Mouse (Mus musculus) adrenal gland, adult 2 months (tissue): ENCODE measurements around the gene Auts2. TPM values are rescaled to one million over a fixed set of nuclear protein-coding genes. Genes with fewer than 3 reads are reported as not detected.
A peak's percentile ranks its signal among the peaks of the same experiment; 100 is the strongest.

ENCODE experiments used
- DNase-seq: peaks from one replicate; pipeline ENCODE4 v3.0.0; 2021
- polyA plus RNA-seq: library from polyadenylated mRNA; depleted of rRNA; stranded (reverse); fragments of >200 nt; gene quantifications from 2 replicates; pipeline ENCODE4 v1.2.3, GENCODE M21; 2012
- total RNA-seq, 2 experiments: library from RNA; stranded (reverse); gene quantifications; 2 replicates each; pipeline ENCODE4 v1.2.3; 2021

The Auts2 gene
- total and polyA plus RNA-seq, 3 experiments = 20.2 to 51.6 (median 46.3) TPM

- no peak for DNase-seq
Observed at GRCm38 (mm10) chr5:131906313-131906712, 636.8 kb downstream of the Auts2 start.

DNA sequence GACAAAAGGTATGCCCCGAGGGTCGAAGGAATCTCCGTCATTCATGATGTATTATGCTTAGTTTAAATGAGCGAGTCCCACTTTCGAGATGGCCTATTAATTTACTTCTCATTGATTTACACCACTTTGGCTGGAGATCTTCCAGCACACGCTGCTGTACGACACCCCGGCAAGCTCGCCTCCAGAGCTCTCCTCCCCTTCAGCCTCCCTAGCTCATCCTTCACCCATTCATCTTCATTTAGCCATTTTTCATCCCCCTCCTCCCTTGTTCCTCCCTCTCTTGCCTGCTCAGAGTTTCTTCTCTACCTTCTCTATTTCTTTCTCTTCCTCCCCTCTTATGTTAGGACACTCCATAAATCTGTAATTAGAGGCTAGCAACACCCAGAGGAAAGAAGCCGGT is 638.7 kb downstream of the Auts2 start:
- DNase-seq = no peak

GRCm38 (mm10) chr5:131898048-131898638 is 645.0 kb downstream of the Auts2 start:
- DNase-seq = no peak

- no peak for DNase-seq
Observed at GRCm38 (mm10) chr5:131886636-131887035, 656.5 kb downstream of the Auts2 start.

DNA sequence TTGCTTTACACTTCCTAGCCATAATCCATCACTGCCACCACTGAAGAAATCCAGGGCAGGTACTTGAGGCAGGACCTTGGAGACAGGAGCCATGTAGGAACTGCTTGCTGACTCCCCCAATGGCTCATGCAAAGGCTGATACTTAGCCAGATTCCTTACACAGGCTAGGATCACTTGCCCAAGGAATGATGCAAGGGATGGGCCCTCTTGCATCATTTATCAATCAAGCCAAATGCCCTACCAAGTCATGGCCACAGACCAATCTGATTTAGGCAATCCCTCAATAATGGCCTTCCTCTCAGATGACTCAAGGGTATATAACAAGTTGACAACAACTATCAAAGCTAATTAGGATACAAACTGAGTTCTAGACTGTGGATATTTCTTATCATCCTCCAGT is 666.6 kb downstream of the Auts2 start:
- DNase-seq = peak; percentile 88

DNA sequence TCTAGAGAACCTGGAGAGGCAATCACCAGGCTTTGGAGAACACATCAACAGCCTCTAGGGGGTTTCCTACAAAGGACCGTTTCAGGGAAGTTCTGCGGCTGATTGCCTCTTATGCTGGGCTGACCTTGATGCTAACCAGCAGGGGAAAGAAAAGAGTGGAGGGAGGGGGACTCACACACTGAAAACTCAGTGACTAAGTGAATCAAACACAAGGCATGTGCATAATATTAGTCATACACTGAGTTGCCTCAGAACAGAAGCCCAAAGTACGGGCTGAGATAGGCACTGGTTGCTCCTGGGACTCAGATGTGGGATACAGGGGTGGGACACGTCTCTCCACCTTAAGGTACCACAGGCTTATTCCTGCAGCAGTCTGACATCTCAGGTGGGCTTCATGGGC is 667.2 kb downstream of the Auts2 start:
- DNase-seq = peak; percentile 70

DNA sequence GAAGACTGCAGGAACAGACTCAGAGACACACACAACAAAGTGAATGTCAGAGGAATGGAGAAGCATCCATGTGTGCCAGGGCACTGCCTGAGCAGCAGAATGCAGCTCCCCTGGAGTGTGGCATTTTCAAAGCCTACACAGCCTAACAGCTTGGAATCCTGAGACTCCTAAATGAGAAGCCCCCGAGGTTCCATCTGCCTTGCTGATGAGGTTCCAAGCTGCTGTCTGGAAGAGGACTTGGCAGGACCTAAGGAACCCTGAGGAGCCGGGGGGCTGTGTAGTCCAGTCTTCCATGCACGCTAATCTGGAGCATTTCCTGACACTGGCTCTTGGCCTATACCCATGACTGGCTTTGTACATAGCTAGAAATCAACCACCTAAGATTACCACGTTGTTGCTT is 670.0 kb downstream of the Auts2 start:
- no peak for DNase-seq

GRCm38 (mm10) chr5:131869711-131870499 is 673.2 kb downstream of the Auts2 start:
- DNase-seq = no peak

- DNase-seq = no peak
Observed at GRCm38 (mm10) chr5:131865200-131865599, 677.9 kb downstream of the Auts2 start.

DNA sequence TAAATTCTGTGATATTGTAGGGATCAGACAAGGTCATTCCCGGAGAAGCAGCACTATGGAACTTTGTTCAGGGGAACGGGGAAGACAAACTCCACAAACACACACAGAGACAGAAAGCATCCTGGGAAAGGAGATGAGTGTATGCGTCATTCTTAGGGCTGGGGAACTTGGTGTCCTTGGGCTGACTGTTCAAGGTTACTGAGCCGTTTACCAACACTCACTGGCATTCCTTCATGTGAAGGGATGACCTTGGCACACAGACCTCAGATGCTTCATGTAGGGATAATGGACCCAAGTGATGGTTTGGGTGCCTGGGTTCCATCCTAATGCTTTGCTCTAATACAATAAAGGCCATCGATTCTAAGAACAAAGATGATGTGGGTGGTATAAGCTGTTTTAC is 685.2 kb downstream of the Auts2 start:
- DNase-seq = peak; percentile 83

- no peak for DNase-seq
Observed at GRCm38 (mm10) chr5:131855358-131855757, 687.8 kb downstream of the Auts2 start.

DNA sequence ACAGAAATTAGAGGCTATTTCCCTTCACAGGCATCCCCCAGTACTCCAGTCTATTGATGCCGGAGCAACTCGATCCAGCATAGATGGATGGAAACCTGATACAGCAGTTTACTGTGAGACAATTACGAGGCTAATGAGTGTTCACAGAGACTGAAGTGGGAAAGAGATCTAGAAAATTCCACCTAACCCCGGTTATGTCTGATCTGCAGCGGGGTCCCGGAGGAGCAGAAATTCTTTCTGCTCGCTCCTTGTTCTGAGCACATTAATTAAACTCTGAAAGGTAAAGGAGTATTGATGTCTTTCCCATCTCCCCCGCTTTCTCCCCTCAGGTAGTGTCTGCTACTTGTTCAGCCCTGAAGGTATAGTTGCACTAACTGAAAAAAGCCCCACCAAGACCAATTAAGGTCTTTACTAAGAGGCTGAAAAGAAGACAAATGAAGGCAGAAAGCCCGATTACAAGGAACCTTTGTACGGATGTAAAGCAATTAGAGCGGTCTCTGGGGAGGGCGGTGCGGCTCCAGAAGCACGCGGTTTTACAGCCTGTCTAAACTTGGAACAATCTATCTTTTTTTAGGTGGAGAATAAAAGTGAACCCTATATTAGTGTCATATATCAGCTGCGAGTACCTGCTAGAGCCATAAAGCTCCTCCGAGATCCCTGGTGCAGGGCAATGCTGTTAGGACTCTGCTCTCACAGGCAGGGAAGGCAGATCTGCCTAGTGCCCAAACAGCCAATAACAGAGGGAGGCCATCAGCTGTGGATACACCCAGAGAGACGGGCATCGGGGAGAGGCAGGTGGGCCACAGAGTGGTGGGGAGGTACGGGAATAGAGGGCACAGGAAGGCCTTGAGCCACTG is 691.3 kb downstream of the Auts2 start:
- no peak for DNase-seq

DNA sequence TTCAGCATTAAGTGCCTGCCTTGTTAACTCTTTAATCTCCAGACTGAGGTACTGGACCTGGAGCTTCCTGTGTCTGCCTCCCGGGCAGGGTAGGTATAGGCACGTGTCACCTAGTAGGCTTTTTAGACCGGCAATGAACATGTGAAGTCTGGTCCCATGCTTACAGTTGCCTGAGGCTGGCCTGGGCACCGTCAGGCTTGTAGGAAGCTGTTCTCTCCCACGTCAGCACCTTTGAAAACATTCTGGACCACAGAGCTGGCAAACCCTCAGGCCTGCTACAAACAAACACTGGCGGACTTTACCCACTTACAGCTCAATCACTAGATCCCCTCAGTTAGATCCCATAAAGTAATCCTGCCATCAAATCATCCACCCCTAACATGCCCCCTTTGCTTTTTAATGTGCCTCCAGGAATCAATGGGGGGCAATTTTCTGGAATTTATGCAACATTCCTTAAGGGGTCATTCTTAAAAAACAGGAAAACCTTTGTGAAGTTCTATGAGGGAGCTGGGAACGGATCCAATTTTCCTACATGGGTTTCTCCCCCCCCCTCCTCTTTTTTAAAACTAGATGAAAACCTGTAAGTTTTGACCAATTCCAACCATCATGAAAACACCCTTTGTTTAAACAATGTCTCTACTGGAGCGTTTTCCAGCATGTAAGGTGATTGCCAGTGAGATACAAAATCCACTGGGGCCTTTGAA is 692.4 kb downstream of the Auts2 start:
- DNase-seq = no peak

- DNase-seq = no peak
Observed at GRCm38 (mm10) chr5:131849644-131850043, 693.5 kb downstream of the Auts2 start.

- DNase-seq = no peak
Observed at GRCm38 (mm10) chr5:131844519-131844800, 698.7 kb downstream of the Auts2 start.

DNA sequence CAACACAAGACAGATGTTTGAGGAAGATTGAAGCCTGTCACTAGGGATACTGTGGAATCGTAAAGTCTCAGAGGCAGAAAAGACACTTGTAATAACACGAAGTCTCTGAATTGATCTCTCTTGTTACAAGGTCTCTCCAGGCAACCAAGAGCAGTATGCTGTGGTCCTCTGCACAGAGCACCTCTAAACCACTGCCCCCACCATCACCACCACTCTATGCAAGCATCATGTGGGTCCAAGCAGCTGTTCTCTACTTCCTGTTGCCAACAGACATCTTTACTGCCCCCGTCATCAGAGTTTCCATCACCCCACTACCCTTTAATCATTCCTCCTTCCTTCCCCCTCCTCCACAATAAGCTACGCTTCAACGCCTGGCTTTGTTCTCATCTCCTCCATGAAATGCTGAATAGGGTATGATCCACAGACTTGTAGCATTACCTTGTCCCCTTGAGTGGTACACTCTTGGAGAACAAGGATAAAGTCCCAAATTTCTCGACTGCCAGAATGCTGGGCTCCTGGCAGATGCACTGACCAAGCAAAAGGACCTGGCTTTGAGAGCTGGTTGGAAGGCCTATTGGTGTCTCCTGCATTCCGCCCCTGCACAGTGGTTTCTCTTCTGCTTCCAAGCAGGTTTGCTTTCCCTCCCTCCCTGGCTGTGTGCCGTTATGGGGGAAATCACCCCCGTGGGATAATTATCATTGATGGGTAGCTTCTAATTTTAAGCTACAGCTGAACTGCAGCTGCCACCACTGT is 699.2 kb downstream of the Auts2 start:
- DNase-seq = no peak

- DNase-seq = no peak
Observed at GRCm38 (mm10) chr5:131839657-131840315, 703.4 kb downstream of the Auts2 start.

GRCm38 (mm10) chr5:131839023-131839422 is 704.1 kb downstream of the Auts2 start:
- DNase-seq = no peak

GRCm38 (mm10) chr5:131838064-131838463 is 705.1 kb downstream of the Auts2 start:
- DNase-seq = no peak

GRCm38 (mm10) chr5:131836014-131836735 is 707.0 kb downstream of the Auts2 start:
- DNase-seq = no peak
